Mouse (Mus musculus) T-helper 17 cell (primary cell): Measurements from ENCODE around the gene Fabp3.

Experiments
- in situ Hi-C, 2 experiments: fragments of 300-600 bp; cut with MboI, MseI; formaldehyde crosslinking; loops; 1 replicate in 1 of 2; 2 replicates in 1 of 2; pipeline ENCODE4 v1.15.1; 2025; ENCODE audit warnings: high pct_unique_total_duplicates in 2 of 2

The Fabp3 gene

GRCm38 (mm10) chr4:130322567-130322966 is 14.2 kb downstream of the Fabp3 start:
- in situ Hi-C loops: no loop called here

GRCm38 (mm10) chr4:130323165-130323564 is 14.8 kb downstream of the Fabp3 start:
- in situ Hi-C loops: no loop called here

GRCm38 (mm10) chr4:130323607-130324006 is 15.2 kb downstream of the Fabp3 start:
- in situ Hi-C loops: no loop called here

- in situ Hi-C loops: no loop called here
Observed at GRCm38 (mm10) chr4:130325446-130325845, 17.1 kb downstream of the Fabp3 start.

GRCm38 (mm10) chr4:130327366-130327765 is 19.0 kb downstream of the Fabp3 start:
- in situ Hi-C loops: no loop called here

GRCm38 (mm10) chr4:130335867-130336266 is 27.5 kb downstream of the Fabp3 start:
- in situ Hi-C loops: no loop called here

- in situ Hi-C loops: loop anchor here in 1 of 2 experiments (5.0 kb wide), 1 partner anchor 191 kb away; no protein-coding TSS in a partner anchor
Observed at GRCm38 (mm10) chr4:130341691-130342090, 33.3 kb downstream of the Fabp3 start.

GRCm38 (mm10) chr4:130349666-130350065 is 41.3 kb downstream of the Fabp3 start:
- in situ Hi-C loops: loop anchor here in 1 of 2 experiments (5.0 to 10.0 kb wide), 2 partner anchors 283 to 565 kb away; partner anchors contain the start of gene Laptm5

GRCm38 (mm10) chr4:130350690-130351422 is 42.5 kb downstream of the Fabp3 start:
- in situ Hi-C loops: loop anchor here in 1 of 2 experiments (10.0 kb wide), 1 partner anchor 564 kb away; the partner anchor contains the start of gene Laptm5

GRCm38 (mm10) chr4:130352588-130352987 is 44.2 kb downstream of the Fabp3 start:
- in situ Hi-C loops: loop anchor here in 1 of 2 experiments (10.0 kb wide), 1 partner anchor 562 kb away; the partner anchor contains the start of gene Laptm5

- in situ Hi-C loops: loop anchor here in 1 of 2 experiments (10.0 kb wide), 1 partner anchor 557 kb away; the partner anchor contains the start of gene Laptm5
Observed at GRCm38 (mm10) chr4:130357946-130358345, 49.6 kb downstream of the Fabp3 start.

GRCm38 (mm10) chr4:130359486-130360237 is 51.3 kb downstream of the Fabp3 start, which contains the start of the genes Zcchc17 and Snrnp40:
TSS of gene Zcchc17 (minus strand) at chr4:130359943.
TSS of gene Snrnp40 (plus strand) at chr4:130360132.
- in situ Hi-C loops: loop anchor here (5.0 to 10.0 kb wide), 2 partner anchors 555 to 578 kb away; partner anchors contain the start of gene Laptm5 (in 1 of the 2)

- in situ Hi-C loops: loop anchor here in 1 of 2 experiments (5.0 kb wide), 1 partner anchor 577 kb away; no protein-coding TSS in a partner anchor
Observed at GRCm38 (mm10) chr4:130360238-130360590, 51.8 kb downstream of the Fabp3 start.
